Mouse (Mus musculus) mouse trophoblast stem cell (cell line): ENCODE measurements around the gene Vbp1.
"Not testable (repeated sequence)": the region's sequence is repeated elsewhere in the genome, so short reads cannot be mapped to it uniquely, and the experiment has no call there.

ENCODE experiments used
- in situ Hi-C, 2 experiments: fragments of 300-500 bp; cut with MseI, MboI; formaldehyde crosslinking; loops; 2 replicates in 1 of 2; 3 replicates in 1 of 2; pipeline ENCODE4 v1.15.1; 2025

Gene Vbp1

GRCm38 (mm10) chrX:75514179-75514972 is at the start of gene Vbp1:
Gene Vbp1 (plus strand): TSS chrX:75514299.
- in situ Hi-C loops, result loop anchor here in 1 of 2 experiments (10.0 kb wide), 1 partner anchor 60 kb away; no protein-coding TSS in a partner anchor

- in situ Hi-C loops, result not testable (repeated sequence)
Measured at GRCm38 (mm10) chrX:75475182-75475644, 38.9 kb upstream of the Vbp1 start.

- in situ Hi-C loops, result no loop called here
Measured at GRCm38 (mm10) chrX:75489886-75490285, 24.2 kb upstream of the Vbp1 start.

- in situ Hi-C loops, result loop anchor here in 1 of 2 experiments (10.0 kb wide), 1 partner anchor 59 kb away; no protein-coding TSS in a partner anchor
Measured at GRCm38 (mm10) chrX:75513787-75514178, 316 bp upstream of the Vbp1 start.

- in situ Hi-C loops, result no loop called here
Measured at GRCm38 (mm10) chrX:75577582-75578324, 63.7 kb downstream of the Vbp1 start, which contains the start of gene Rab39b. Gene Rab39b (minus strand): TSS chrX:75578231.

- in situ Hi-C loops, result no loop called here
Measured at GRCm38 (mm10) chrX:75578539-75578938, 64.4 kb downstream of the Vbp1 start.
